Mouse (Mus musculus) forebrain, embryonic 16.5 days (tissue): ENCODE measurements around the gene Fxn. TPM values are rescaled to one million over a fixed set of nuclear protein-coding genes. Genes with fewer than 3 reads are reported as not detected.
A peak's percentile ranks its signal among the peaks of the same experiment; 100 is the strongest.

ENCODE experiments used
- ATAC-seq: fragments of 200-750 bp; cut with Nextera tagmentation; 2 replicates; pipeline ENCODE4 v1.8.0; 2017; ENCODE audit warnings: mild to moderate bottlenecking, moderate library complexity
- H3K27ac ChIP-seq: fragments of 300-500 bp; sonication (generic); 2 replicates; pipeline ENCODE4 v1.5.1; 2014; ENCODE audit warnings: low read length, control low read depth
- H3K27me3 ChIP-seq: fragments of 300-500 bp; sonication (generic); replicated peaks from 2 replicates; pipeline ENCODE4 v1.6.1; 2014; ENCODE audit warnings: low read length; ENCODE audit not compliant: control insufficient read depth, insufficient read depth
- H3K36me3 ChIP-seq: fragments of 300-500 bp; sonication (generic); 2 replicates; pipeline ENCODE4 v1.6.1; 2014; ENCODE audit not compliant: control insufficient read depth, insufficient read depth
- H3K4me1 ChIP-seq: fragments of 300-500 bp; sonication (generic); replicated peaks from 2 replicates; pipeline ENCODE4 v1.6.1; 2014; ENCODE audit warnings: low read length; ENCODE audit not compliant: control insufficient read depth, insufficient read depth
- H3K4me2 ChIP-seq: fragments of 300-500 bp; sonication (generic); 2 replicates; pipeline ENCODE4 v1.6.1; 2014; ENCODE audit warnings: mild to moderate bottlenecking, low read length, control low read depth
- H3K4me3 ChIP-seq: fragments of 300-500 bp; sonication (generic); replicated peaks from 2 replicates; pipeline ENCODE4 v1.5.1; 2014; ENCODE audit warnings: mild to moderate bottlenecking, low read length, control low read depth
- H3K9ac ChIP-seq: fragments of 300-500 bp; sonication (generic); replicated peaks from 2 replicates; pipeline ENCODE4 v1.6.1; 2014; ENCODE audit warnings: low read depth, low read length, control low read depth
- H3K9me3 ChIP-seq: fragments of 300-500 bp; sonication (generic); 2 replicates; pipeline ENCODE4 v1.6.1; 2016; ENCODE audit warnings: low read length; ENCODE audit not compliant: control insufficient read depth
- WGBS: fragments of 180-500 bp; shearing (Covaris S2); extraction: QIAGEN DNeasy Blood & Tissue Kit; methylation state at CpG from one replicate; pipeline ENCODE4 v1.1.7; 2014; 5-methylcytosine and 5-hydroxymethylcytosine counted together
- polyA plus RNA-seq: library from polyadenylated mRNA; unstranded; fragments of >200 nt; fragmentation: Nextera tagmentation; extraction: Ambion mirVana; gene quantifications from 2 replicates; pipeline ENCODE4 v1.2.1, GENCODE M21; 2015

Fxn gene
- polyA plus RNA-seq, 1 experiment from 2014 or later: 40.3 TPM

GRCm38 (mm10) chr19:24259390-24260351, 20.7 kb downstream of the Fxn start:
- no peaks in the 10 kb centered on the region for H3K36me3 ChIP-seq
- no peak overlapping the region for H3K4me2 ChIP-seq
- no peaks in the 10 kb centered on the region for H3K9me3 ChIP-seq
- no peaks in the 10 kb centered on the region for H3K4me1 ChIP-seq
- no peaks in the 10 kb centered on the region for H3K27me3 ChIP-seq
- 59% methylated on average over 12 of the region's 12 CpGs for WGBS
- no peak overlapping the region for H3K4me3 ChIP-seq
- peak; percentile 43; the same call in 1 of the 2 replicates for ATAC-seq
- no peak overlapping the region for H3K9ac ChIP-seq
- no peak overlapping the region for H3K27ac ChIP-seq

GRCm38 (mm10) chr19:24258368-24258767, 22.0 kb downstream of the Fxn start:
- Histone ChIP-seq H3K27me3 (no peaks in the 10 kb centered on the region), H3K36me3 (no peaks in the 10 kb centered on the region), H3K4me3 (no peak overlapping the region), H3K27ac (no peak overlapping the region), H3K9ac (no peak overlapping the region), H3K4me1 (no peaks in the 10 kb centered on the region; the same call in 1 of the 2 replicates), H3K9me3 (no peaks in the 10 kb centered on the region), H3K4me2 (no peak overlapping the region)
- no peak for ATAC-seq
- WGBS: 85% methylated on average over 5 of the region's 5 CpGs

- Histone ChIP-seq H3K4me1 (no peaks in the 10 kb centered on the region; the same call in 1 of the 2 replicates), H3K27me3 (no peaks in the 10 kb centered on the region), H3K27ac (no peak overlapping the region), H3K36me3 (no peaks in the 10 kb centered on the region), H3K4me3 (no peak overlapping the region), H3K9me3 (no peaks in the 10 kb centered on the region), H3K4me2 (no peak overlapping the region), H3K9ac (no peak overlapping the region)
- no peak for ATAC-seq
- 93% methylated on average over 6 of the region's 6 CpGs for WGBS
Measured at GRCm38 (mm10) chr19:24257962-24258361, 22.4 kb downstream of the Fxn start.

- Histone ChIP-seq H3K4me3 (no peak overlapping the region), H3K27me3 (no peaks in the 10 kb centered on the region), H3K9ac (no peak overlapping the region), H3K4me1 (peaks cover 7% of the 10 kb centered on the region), H3K9me3 (no peaks in the 10 kb centered on the region), H3K36me3 (no peaks in the 10 kb centered on the region), H3K27ac (no peak overlapping the region), H3K4me2 (no peak overlapping the region)
- 15% methylated on average over 9 of the region's 9 CpGs for WGBS
- ATAC-seq: no peak
Measured at GRCm38 (mm10) chr19:24253657-24254260, 26.6 kb downstream of the Fxn start.

- Histone ChIP-seq H3K36me3 (no peaks in the 10 kb centered on the region), H3K4me1 (peaks cover 7% of the 10 kb centered on the region), H3K27me3 (no peaks in the 10 kb centered on the region), H3K9me3 (no peaks in the 10 kb centered on the region), H3K27ac (no peak overlapping the region), H3K4me2 (no peak overlapping the region), H3K4me3 (no peak overlapping the region), H3K9ac (no peak overlapping the region)
- ATAC-seq: no peak
- WGBS: 11% methylated on average over 6 of the region's 6 CpGs
Measured at GRCm38 (mm10) chr19:24251869-24252268, 28.5 kb downstream of the Fxn start.

GRCm38 (mm10) chr19:24243340-24243739, 37.1 kb downstream of the Fxn start:
- Histone ChIP-seq H3K9ac (no peak overlapping the region), H3K4me3 (no peak overlapping the region), H3K4me1 (no peaks in the 10 kb centered on the region), H3K27ac (no peak overlapping the region), H3K9me3 (no peaks in the 10 kb centered on the region), H3K36me3 (no peaks in the 10 kb centered on the region), H3K4me2 (no peak overlapping the region), H3K27me3 (no peaks in the 10 kb centered on the region)
- WGBS: 79% methylated on average over 6 of the region's 6 CpGs
- ATAC-seq: no peak

- Histone ChIP-seq H3K9ac (no peak overlapping the region), H3K4me3 (no peak overlapping the region), H3K36me3 (no peaks in the 10 kb centered on the region), H3K27me3 (no peaks in the 10 kb centered on the region), H3K9me3 (no peaks in the 10 kb centered on the region), H3K4me2 (no peak overlapping the region), H3K4me1 (no peaks in the 10 kb centered on the region), H3K27ac (no peak overlapping the region)
- WGBS: 40% methylated on average over 14 of the region's 14 CpGs
- no peak for ATAC-seq
Measured at GRCm38 (mm10) chr19:24241799-24242546, 38.4 kb downstream of the Fxn start.

- no peak overlapping the region for H3K9ac ChIP-seq
- no peak for ATAC-seq
- H3K27ac ChIP-seq: no peak overlapping the region
- H3K9me3 ChIP-seq: no peaks in the 10 kb centered on the region
- no peaks in the 10 kb centered on the region for H3K27me3 ChIP-seq
- WGBS: 86% methylated on average over 8 of the region's 8 CpGs
- no peak overlapping the region for H3K4me3 ChIP-seq
- no peaks in the 10 kb centered on the region for H3K36me3 ChIP-seq
- H3K4me1 ChIP-seq: no peaks in the 10 kb centered on the region
- no peak overlapping the region for H3K4me2 ChIP-seq
Measured at GRCm38 (mm10) chr19:24241271-24241670, 39.1 kb downstream of the Fxn start.

- H3K9ac ChIP-seq: no peak overlapping the region
- no peaks in the 10 kb centered on the region for H3K36me3 ChIP-seq
- H3K27ac ChIP-seq: no peak overlapping the region
- H3K4me2 ChIP-seq: no peak overlapping the region
- 83% methylated on average over 4 of the region's 4 CpGs for WGBS
- ATAC-seq: no peak
- H3K9me3 ChIP-seq: no peaks in the 10 kb centered on the region
- no peaks in the 10 kb centered on the region for H3K27me3 ChIP-seq
- no peak overlapping the region for H3K4me3 ChIP-seq
- H3K4me1 ChIP-seq: no peaks in the 10 kb centered on the region
Measured at GRCm38 (mm10) chr19:24238011-24238410, 42.4 kb downstream of the Fxn start.
